Mouse (Mus musculus) bone marrow, adult 2 months (tissue): Measurements from ENCODE around the gene Msx1.

Source experiments
- CTCF ChIP-seq: fragments of 200-500 bp; IDR thresholded peaks from 2 replicates; pipeline ENCODE4 v1.5.1; 2011; ENCODE audit warnings: low read length, control low read depth; ENCODE audit not compliant: control insufficient read depth, insufficient read depth
- POLR2A ChIP-seq: fragments of 200-500 bp; IDR thresholded peaks from 2 replicates; pipeline ENCODE4 v1.6.1; 2011; ENCODE audit warnings: low read depth, mild to moderate bottlenecking, control low read depth, low read length, borderline replicate concordance; ENCODE audit not compliant: control insufficient read depth

- no peak for TF ChIP-seq CTCF
- TF ChIP-seq POLR2A, result no peak
Measured at GRCm38 (mm10) chr5:37797251-37797650, 27.1 kb downstream of the Msx1 start.
